Mouse (Mus musculus) midbrain, postnatal 0 days (tissue): ENCODE results near the gene Mgst2. TPM values are rescaled to one million over a fixed set of nuclear protein-coding genes. Genes with fewer than 3 reads are reported as not detected.

Experiments
- ATAC-seq: fragments of 200-750 bp; cut with Nextera tagmentation; 2 replicates; pipeline ENCODE4 v1.8.0; 2017; ENCODE audit warnings: moderate number of reproducible peaks, mild to moderate bottlenecking, moderate TSS enrichment, moderate library complexity; ENCODE audit not compliant: low FRiP score
- DNase-seq: peaks from one replicate; pipeline ENCODE4 v3.0.0-alpha.2; 2015; ENCODE audit warnings: low spot score
- H3K27ac ChIP-seq: fragments of 300-500 bp; sonication (generic); 2 replicates; pipeline ENCODE4 v1.5.1; 2014; ENCODE audit warnings: low read depth, mild to moderate bottlenecking, low read length, mixed read lengths
- H3K27me3 ChIP-seq: fragments of 300-500 bp; sonication (generic); 2 replicates; pipeline ENCODE4 v1.6.1; 2014; ENCODE audit warnings: low read length, control low read depth, mixed read lengths; ENCODE audit not compliant: insufficient read depth
- H3K36me3 ChIP-seq: fragments of 300-500 bp; sonication (generic); 2 replicates; pipeline ENCODE4 v1.6.1; 2014; ENCODE audit warnings: low read length, control low read depth, mixed read lengths; ENCODE audit not compliant: insufficient read depth
- H3K4me1 ChIP-seq: fragments of 300-500 bp; sonication (generic); 2 replicates; pipeline ENCODE4 v1.6.1; 2014; ENCODE audit warnings: mild to moderate bottlenecking, control low read depth, antibody characterized with exemption, low read length, mixed read lengths; ENCODE audit not compliant: insufficient read depth
- H3K4me2 ChIP-seq: fragments of 300-500 bp; sonication (generic); 2 replicates; pipeline ENCODE4 v1.6.1; 2014; ENCODE audit warnings: low read depth, mild to moderate bottlenecking, low read length, mixed read lengths; ENCODE audit not compliant: poor library complexity, severe bottlenecking
- H3K4me3 ChIP-seq: fragments of 300-500 bp; sonication (generic); 2 replicates; pipeline ENCODE4 v1.5.1; 2014; ENCODE audit warnings: low read depth, mild to moderate bottlenecking, low read length, moderate library complexity
- H3K9ac ChIP-seq: fragments of 300-500 bp; sonication (generic); replicated peaks from 2 replicates; pipeline ENCODE4 v1.6.1; 2014; ENCODE audit warnings: mild to moderate bottlenecking, low read length, moderate library complexity, mixed read lengths; ENCODE audit not compliant: poor library complexity, severe bottlenecking
- H3K9me3 ChIP-seq: fragments of 300-500 bp; sonication (generic); 2 replicates; pipeline ENCODE4 v1.6.1; 2016; ENCODE audit warnings: low read length, control low read depth
- CTCF ChIP-seq: IDR thresholded peaks from 2 replicates; pipeline ENCODE4 v1.5.1; 2016; ENCODE audit warnings: antibody characterized with exemption, mild to moderate bottlenecking
- WGBS: fragments of 180-500 bp; shearing (Covaris S2); extraction: QIAGEN DNeasy Blood & Tissue Kit; methylation state at CpG from one replicate; pipeline ENCODE4 v1.1.7; 2014; 5-methylcytosine and 5-hydroxymethylcytosine counted together
- polyA plus RNA-seq: library from polyadenylated mRNA; unstranded; fragments of >200 nt; fragmentation: Nextera tagmentation; extraction: Ambion mirVana; gene quantifications from 2 replicates; pipeline ENCODE4 v1.2.1, GENCODE M21; 2015
- total RNA-seq: library from RNA; depleted of rRNA; stranded (reverse); fragments of >200 nt; gene quantifications from 2 replicates; pipeline ENCODE4 v1.2.3, GENCODE M21; 2014

The Mgst2 gene
- total and polyA plus RNA-seq, 2 experiments from 2014 or later = 0.16 to 0.58 TPM

- TF ChIP-seq CTCF = no peak
- 84% methylated on average over 8 of the region's 8 CpGs for WGBS
- ATAC-seq = no peak
Measured at GRCm38 (mm10) chr3:51649426-51649825, 10.7 kb upstream of the Mgst2 start.

GRCm38 (mm10) chr3:51649986-51650385, 10.2 kb upstream of the Mgst2 start:
- H3K27me3 ChIP-seq = no peaks in the 10 kb centered on the region
- H3K9ac ChIP-seq = no peak overlapping the region
- H3K9me3 ChIP-seq = no peaks in the 10 kb centered on the region
- TF ChIP-seq CTCF = no peak
- no peak overlapping the region for H3K4me2 ChIP-seq
- WGBS = 83% methylated on average over 8 of the region's 8 CpGs
- ATAC-seq (no peak), DNase-seq (no peak)
- H3K36me3 ChIP-seq = no peaks in the 10 kb centered on the region
- H3K4me1 ChIP-seq = no peaks in the 10 kb centered on the region; the same call in 1 of the 2 replicates
- no peak overlapping the region for H3K4me3 ChIP-seq
- no peak overlapping the region for H3K27ac ChIP-seq

More at GRCm38 (mm10) chr3:51649426-51649825, 10.7 kb upstream of the Mgst2 start:
- Histone ChIP-seq H3K4me1 (no peaks in the 10 kb centered on the region; the same call in 1 of the 2 replicates), H3K27ac (no peak overlapping the region), H3K4me2 (no peak overlapping the region), H3K36me3 (no peaks in the 10 kb centered on the region), H3K4me3 (no peak overlapping the region), H3K9me3 (no peaks in the 10 kb centered on the region), H3K27me3 (no peaks in the 10 kb centered on the region), H3K9ac (no peak overlapping the region)
- DNase-seq = no peak

- Histone ChIP-seq H3K27me3 (no peaks in the 10 kb centered on the region), H3K36me3 (no peaks in the 10 kb centered on the region), H3K4me1 (no peaks in the 10 kb centered on the region; the same call in 1 of the 2 replicates), H3K9ac (no peak overlapping the region), H3K27ac (no peak overlapping the region), H3K4me2 (no peak overlapping the region), H3K9me3 (no peaks in the 10 kb centered on the region), H3K4me3 (no peak overlapping the region)
- TF ChIP-seq CTCF = peak; percentile 88
- ATAC-seq = peak; percentile 64
- WGBS = 75% methylated on average over 2 of the region's 2 CpGs
- peak; percentile 77 for DNase-seq
Measured at GRCm38 (mm10) chr3:51651149-51651548, 9.0 kb upstream of the Mgst2 start.

- Histone ChIP-seq H3K27ac (no peak overlapping the region), H3K4me3 (no peak overlapping the region), H3K4me2 (peak overlapping the region; percentile 18; the same call in 1 of the 2 replicates), H3K4me1 (no peaks in the 10 kb centered on the region; the same call in 1 of the 2 replicates), H3K9ac (no peak overlapping the region), H3K27me3 (no peaks in the 10 kb centered on the region), H3K36me3 (no peaks in the 10 kb centered on the region), H3K9me3 (no peaks in the 10 kb centered on the region)
- ATAC-seq = peak; percentile 35; the same call in 1 of the 2 replicates
- peak; percentile 91 for DNase-seq
- TF ChIP-seq CTCF = peak; percentile 87
- 4% methylated on average over 9 of the region's 9 CpGs for WGBS
Measured at GRCm38 (mm10) chr3:51652292-51652691, 7.9 kb upstream of the Mgst2 start.

- ATAC-seq = no peak
- peak; percentile 41 for DNase-seq
- Histone ChIP-seq H3K4me2 (peak overlapping the region; percentile 18), H3K4me1 (no peaks in the 10 kb centered on the region; the same call in 1 of the 2 replicates), H3K27me3 (no peaks in the 10 kb centered on the region), H3K4me3 (no peak overlapping the region), H3K9ac (no peak overlapping the region), H3K36me3 (no peaks in the 10 kb centered on the region), H3K27ac (no peak overlapping the region), H3K9me3 (no peaks in the 10 kb centered on the region)
- 10% methylated on average over 9 of the region's 9 CpGs for WGBS
- no peak for TF ChIP-seq CTCF
Measured at GRCm38 (mm10) chr3:51652701-51653100, 7.5 kb upstream of the Mgst2 start.

- H3K4me3 ChIP-seq = no peak overlapping the region
- no peak overlapping the region for H3K4me2 ChIP-seq
- H3K27ac ChIP-seq = no peak overlapping the region
- no peaks in the 10 kb centered on the region for H3K9me3 ChIP-seq
- H3K4me1 ChIP-seq = no peaks in the 10 kb centered on the region; the same call in 1 of the 2 replicates
- ATAC-seq (no peak), DNase-seq (no peak)
- H3K9ac ChIP-seq = no peak overlapping the region
- no peaks in the 10 kb centered on the region for H3K36me3 ChIP-seq
- TF ChIP-seq CTCF = no peak
- 80% methylated on average over 6 of the region's 6 CpGs for WGBS
- H3K27me3 ChIP-seq = no peaks in the 10 kb centered on the region
Measured at GRCm38 (mm10) chr3:51654303-51655055, 5.7 kb upstream of the Mgst2 start.
